Mouse (Mus musculus) testis, postnatal 10 days (tissue): Measurements from ENCODE around the gene Gm20605.

ENCODE experiments used
- DNase-seq: peaks from one replicate; pipeline ENCODE4 v3.0.0; 2021; ENCODE audit warnings: low spot score

The Gm20605 gene

GRCm38 (mm10) chr5:137652474-137652873, 23.5 kb downstream of the Gm20605 start:
- DNase-seq = peak; percentile 85

- DNase-seq = no peak
Measured at GRCm38 (mm10) chr5:137653366-137653765, 24.4 kb downstream of the Gm20605 start.

- no peak for DNase-seq
Measured at GRCm38 (mm10) chr5:137654746-137655145, 25.8 kb downstream of the Gm20605 start.

- peak; percentile 80 for DNase-seq
Measured at GRCm38 (mm10) chr5:137656977-137657376, 28.0 kb downstream of the Gm20605 start.

GRCm38 (mm10) chr5:137660064-137660688, 31.2 kb downstream of the Gm20605 start:
- DNase-seq = no peak

- DNase-seq = no peak
Measured at GRCm38 (mm10) chr5:137663057-137663456, 34.1 kb downstream of the Gm20605 start.

- DNase-seq = no peak
Measured at GRCm38 (mm10) chr5:137668971-137669370, 40.0 kb downstream of the Gm20605 start.

- no peak for DNase-seq
Measured at GRCm38 (mm10) chr5:137670240-137670639, 41.3 kb downstream of the Gm20605 start.

- DNase-seq = peak; percentile 76
Measured at GRCm38 (mm10) chr5:137671443-137672240, 42.7 kb downstream of the Gm20605 start.

- no peak for DNase-seq
Measured at GRCm38 (mm10) chr5:137672361-137672760, 43.4 kb downstream of the Gm20605 start.

GRCm38 (mm10) chr5:137673015-137673414, 44.0 kb downstream of the Gm20605 start:
- no peak for DNase-seq

GRCm38 (mm10) chr5:137674786-137675185, 45.8 kb downstream of the Gm20605 start:
- no peak for DNase-seq

GRCm38 (mm10) chr5:137677859-137678258, 48.9 kb downstream of the Gm20605 start:
- DNase-seq = no peak

GRCm38 (mm10) chr5:137678736-137679135, 49.8 kb downstream of the Gm20605 start:
- no peak for DNase-seq

- no peak for DNase-seq
Measured at GRCm38 (mm10) chr5:137679726-137680125, 50.8 kb downstream of the Gm20605 start.

- DNase-seq = no peak
Measured at GRCm38 (mm10) chr5:137682526-137682925, 53.6 kb downstream of the Gm20605 start.

- DNase-seq = peak; percentile 55
Measured at GRCm38 (mm10) chr5:137683388-137684293, 54.7 kb downstream of the Gm20605 start.

GRCm38 (mm10) chr5:137684294-137685123, 55.5 kb downstream of the Gm20605 start, which contains the start of gene Agfg2:
Gene Agfg2 (minus strand): TSS chr5:137684726.
- peak; percentile 99 for DNase-seq

GRCm38 (mm10) chr5:137685653-137686052, 56.7 kb downstream of the Gm20605 start:
- no peak for DNase-seq

GRCm38 (mm10) chr5:137686127-137686790, 57.3 kb downstream of the Gm20605 start:
- DNase-seq = no peak

- no peak for DNase-seq
Measured at GRCm38 (mm10) chr5:137689974-137690373, 61.0 kb downstream of the Gm20605 start.
